Mouse (Mus musculus): Measurements from ENCODE around the gene Prune2.

DNA sequence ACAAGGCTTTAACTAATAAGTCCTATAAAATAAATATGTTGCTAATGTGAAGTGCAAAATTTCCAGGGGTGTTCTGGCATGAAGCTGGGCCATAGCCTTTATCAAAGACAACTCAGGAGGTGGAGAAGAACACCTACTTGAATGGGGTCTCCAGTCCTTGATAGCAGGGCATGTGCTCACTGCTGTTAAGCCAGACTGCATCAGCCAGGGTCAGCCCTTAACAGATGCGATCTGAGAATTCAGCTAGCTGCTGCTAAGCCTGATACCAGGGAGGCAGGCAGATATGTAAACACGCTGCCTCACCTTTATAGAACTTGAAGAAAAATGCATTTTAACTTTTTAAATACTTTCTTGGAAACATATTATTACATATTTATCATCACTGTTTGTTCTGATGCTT lies 57.2 kb downstream of the Prune2 start:
- TF ChIP-seq CTCF (IDR thresholded peaks at IDR 0.05; ENCODE audit: low read depth, low read length) (no peak), POLR2A (IDR thresholded peaks at IDR 0.05; ENCODE audit: insufficient read depth, low read length) (no peak), EP300 (IDR thresholded peaks at IDR 0.05; ENCODE audit: insufficient read depth, low read depth, low read length) (no peak)
